Mouse (Mus musculus) kidney, postnatal 14 days (tissue): ENCODE measurements around the gene Tmem131.
"Not testable (repeated sequence)": the region's sequence is repeated elsewhere in the genome, so short reads cannot be mapped to it uniquely, and the experiment has no call there.

Experiments used
- DNase-seq: peaks from one replicate; pipeline ENCODE4 v3.0.0; 2022; ENCODE audit warnings: mixed read lengths

Tmem131 gene

DNA sequence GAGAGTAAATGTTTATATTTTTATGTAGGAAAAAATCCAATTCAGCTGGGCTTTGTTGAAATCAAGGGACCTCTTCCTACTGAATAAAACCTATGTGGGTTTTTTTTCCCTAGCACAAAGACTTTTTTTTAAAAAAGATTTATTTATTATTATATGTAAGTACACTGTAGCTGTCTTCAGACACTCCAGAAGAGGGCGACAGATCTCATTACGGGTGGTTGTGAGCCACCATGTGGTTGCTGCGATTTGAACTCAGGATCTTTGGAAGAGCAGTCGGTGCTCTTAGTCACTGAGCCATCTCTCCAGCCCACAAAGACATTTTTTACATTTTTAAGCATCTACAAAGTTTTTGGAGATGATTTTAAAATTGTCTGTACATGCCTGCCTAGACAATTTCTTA lies 121.5 kb downstream of the Tmem131 start:
- not testable (repeated sequence) for DNase-seq

DNA sequence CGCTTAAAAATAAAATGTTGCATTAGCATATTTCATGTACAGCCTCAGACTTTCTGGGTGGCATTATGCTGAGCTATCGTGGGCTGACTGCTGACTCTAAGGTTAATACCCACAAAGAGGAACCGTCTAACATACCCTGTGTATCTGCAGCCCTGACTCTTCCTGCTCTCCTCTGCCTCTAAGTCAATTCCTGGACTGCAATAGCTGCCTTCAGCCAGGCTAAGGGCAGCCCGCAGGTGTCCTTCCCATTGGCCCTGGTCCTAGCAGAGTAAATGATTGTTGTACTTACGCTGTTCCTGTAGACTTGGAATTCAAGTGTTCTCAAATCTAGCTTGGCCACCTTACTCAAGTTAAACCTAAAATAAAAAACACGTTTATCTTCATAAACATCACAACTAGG lies 128.3 kb downstream of the Tmem131 start:
- no peak for DNase-seq

DNA sequence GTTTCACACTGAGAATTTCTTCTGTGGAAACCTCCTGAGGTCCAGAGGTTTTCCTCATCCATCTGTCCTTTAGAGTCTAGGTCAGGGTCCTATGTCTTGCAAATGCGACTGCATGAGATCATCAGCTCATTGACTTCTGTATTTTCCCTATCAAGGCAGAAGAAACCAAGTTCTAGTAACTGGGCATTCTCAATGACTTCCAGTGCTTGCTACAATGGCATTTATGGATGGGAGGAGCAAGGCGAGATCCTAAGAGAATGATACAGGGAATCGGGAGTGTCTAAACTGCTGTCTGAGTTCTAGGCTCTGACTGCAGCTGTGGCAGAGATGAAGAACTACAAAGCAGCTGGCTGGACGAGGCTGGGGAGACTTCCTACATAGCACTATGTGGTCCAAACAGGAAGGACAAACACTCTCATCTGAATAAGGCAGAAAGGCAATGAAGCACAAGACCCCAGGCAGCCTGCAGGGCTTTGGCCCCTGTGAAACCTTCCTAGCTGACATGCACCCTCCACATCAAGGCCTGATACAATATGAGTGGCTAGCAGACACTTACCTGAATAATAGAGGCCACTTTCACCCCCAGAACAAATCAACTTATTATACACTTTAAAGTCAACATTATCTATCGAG lies 129.1 kb downstream of the Tmem131 start:
- DNase-seq: no peak

DNA sequence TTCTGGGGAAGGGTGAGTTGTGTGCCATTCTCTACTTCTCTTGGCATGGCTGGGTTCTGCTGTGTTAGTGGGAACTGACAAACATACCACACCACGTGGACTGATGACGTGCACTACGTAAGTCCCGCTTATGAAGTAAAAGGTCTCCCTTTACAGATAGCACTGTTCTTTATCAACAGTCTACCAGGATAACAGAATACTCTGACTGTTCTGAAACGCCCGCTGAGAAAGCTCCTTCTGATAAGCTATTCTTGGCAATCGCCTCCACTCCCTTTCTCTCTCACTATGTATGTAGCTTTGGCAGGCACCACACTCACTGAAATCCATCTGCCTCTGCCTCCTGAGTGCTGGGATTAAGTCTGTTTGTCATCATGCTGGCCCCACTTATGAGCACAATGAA lies 130.1 kb downstream of the Tmem131 start:
- DNase-seq: no peak

DNA sequence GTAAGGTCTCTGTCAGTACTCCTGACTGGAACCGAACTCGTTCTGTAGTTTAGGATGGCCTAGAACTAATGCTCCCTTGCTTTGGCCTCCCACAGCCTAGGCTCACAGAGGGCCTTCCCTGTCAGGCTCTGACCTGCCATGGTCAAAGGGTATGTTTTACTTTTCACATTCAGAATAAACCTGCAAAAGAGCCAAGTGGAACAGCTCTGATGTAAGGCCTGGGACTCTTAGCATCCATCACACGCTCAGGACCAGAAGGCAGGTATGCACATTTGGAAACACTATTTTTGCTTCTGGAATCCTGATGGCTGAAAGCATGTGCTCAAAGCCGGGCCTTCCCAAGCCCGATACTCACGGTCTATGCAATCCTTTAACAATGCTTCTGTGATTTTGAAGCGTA lies 131.7 kb downstream of the Tmem131 start:
- DNase-seq: no peak

DNA sequence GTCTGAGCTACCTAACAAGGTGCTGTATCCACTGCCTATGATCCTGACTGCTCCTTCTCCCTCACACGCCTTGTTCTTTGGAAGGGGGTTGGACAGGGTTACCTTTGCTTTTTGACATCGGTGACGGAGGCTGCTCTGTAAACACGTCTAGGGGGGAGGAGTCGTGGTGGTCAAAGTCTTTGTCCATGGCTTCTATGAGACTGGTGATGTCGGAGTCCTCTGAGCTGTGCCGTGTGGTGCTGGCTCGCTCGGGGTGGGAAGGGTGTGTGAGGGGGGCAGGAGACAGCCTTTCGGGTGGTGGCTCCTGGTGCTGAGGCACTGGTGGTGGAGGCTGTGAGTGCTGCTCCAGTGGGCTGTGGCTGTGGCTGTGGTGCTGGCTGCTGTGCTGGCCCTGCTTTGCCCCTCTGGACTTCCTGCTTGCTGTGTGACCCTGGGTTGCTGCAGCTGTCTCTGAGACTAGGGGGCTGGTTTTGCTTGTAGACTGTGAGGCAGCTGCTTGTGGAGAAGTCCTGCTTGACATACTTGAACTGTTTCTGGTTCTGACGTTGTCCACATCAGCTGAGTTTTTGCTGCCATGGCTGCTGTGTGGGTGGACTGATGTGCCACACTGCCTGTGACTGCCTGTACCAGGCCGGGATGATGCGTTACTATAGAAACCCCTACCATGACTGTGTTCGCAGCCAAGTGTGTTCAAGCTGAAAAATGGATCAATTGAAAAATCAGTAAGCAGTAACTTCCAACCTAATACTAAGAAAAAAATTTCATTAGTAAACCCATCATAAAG lies 135.5 kb downstream of the Tmem131 start:
- no peak for DNase-seq

DNA sequence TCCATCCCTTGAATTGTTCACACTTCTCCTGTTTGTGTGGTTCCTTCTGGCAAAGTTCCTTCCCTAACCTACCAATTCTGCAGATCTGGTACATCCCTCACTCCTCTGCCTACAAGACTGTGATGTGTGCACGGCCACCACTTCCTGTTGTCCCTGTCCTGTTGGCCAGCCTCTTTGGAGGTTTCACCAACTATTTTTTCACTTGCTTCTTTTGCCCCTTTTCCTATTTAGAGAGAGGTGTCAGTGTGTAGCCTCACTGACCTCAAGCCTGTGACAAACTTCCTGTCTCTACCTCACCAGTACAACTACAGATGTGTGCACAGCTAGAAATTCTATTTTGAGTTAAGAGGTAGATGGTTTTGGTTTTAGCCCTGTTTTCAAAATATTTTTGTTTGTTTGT lies 136.4 kb downstream of the Tmem131 start:
- no peak for DNase-seq

DNA sequence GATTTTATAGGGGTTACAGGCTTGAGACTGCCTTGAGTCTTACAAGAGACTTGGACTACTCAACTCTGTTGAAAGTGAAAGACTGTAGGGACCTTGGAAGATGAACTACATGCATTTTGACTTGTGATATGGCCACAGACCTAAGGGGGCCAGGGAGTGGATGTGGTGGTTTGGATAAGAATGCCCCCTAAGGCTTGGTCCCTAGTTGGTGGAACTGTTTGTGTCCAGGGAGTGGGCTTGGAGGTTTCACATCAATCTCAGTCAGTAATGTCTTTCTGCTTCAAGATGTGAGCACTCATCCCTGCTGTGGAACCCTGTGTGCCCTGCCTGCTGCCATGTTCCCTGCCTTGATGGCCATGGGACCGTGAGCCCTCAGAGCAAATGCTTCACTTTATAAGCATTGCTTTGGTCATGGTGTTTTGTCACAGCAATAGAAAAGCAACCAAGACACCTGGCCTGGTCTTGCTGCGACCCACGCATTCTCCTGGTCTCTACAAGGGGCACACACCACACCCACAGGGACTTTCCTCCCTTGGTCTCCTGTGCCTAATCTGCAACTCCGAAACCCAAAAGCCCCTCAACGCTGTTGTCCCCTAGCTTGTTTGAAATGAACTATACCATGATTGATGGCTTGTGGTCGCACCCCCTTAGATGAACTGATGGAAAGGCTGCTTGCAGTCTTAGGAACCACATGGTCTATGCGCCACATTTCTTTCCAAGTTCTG lies 137.1 kb downstream of the Tmem131 start:
- DNase-seq: no peak

DNA sequence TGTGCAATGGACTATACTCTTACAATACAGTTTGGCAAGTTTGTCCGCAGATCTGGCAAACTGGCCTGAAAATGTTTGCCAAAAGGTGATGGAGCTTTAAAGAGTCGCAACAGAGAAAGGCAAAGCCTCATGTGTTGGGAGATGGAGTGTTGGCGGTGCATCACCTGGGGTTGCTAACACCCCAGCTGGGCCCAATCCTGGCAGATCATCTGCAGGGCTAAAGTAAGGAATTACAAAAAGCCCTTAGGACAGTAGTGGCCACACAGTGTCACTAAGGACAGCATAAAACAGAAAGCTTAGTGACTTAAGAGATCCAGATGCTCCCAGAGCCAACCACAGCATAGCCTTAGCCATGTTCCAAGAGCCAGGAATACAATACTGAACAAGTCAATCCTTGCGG lies 138.6 kb downstream of the Tmem131 start:
- DNase-seq: no peak

DNA sequence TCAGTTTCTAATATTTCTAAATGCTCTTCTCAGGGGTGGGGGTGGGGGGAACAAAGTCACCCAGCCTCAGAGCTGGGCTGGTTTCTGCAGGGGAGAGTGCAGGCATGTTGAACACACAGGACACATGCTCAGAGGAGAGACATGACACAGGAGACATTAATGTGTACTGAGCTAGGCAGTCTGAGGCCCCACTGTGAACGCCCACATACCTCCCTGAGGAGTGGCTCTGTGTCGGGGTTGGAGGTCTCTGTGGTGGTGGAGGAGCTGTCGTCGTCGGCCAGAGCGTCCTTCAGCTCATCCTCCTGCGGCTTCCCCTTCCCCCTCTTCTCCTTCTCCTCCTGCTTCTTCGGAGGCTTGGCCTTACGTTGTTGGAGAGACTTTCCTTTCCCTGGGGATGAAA lies 139.2 kb downstream of the Tmem131 start:
- DNase-seq: no peak

DNA sequence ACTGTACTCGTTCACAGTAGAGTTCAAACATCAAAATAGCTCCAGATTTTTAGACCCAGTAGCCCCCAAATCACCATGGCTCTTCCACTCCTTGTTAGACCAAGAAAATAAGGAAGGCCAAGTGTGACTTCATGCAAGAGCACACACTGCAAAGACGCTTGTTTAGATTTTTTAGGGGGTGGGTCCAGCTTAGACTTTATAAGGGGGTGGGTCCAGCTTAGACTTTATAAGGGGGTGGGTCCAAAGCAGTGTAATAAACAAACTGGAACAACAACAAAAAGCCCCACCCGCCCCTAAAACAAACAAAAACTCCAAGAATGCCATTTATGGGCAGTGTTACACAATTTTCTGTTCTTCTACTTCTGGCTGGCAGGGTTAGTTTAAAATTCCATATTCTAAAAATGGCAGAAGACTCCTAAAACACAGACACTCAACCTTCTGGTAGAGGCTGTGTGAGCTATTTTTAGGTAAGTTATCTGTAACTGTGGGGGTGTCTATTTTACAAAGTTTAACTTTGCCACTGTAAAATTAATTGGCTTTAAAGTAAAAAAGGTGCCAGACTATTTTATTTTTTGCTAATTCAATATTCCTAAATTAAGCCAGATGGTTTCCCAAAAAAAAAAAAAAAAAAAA lies 143.0 kb downstream of the Tmem131 start:
- no peak for DNase-seq

DNA sequence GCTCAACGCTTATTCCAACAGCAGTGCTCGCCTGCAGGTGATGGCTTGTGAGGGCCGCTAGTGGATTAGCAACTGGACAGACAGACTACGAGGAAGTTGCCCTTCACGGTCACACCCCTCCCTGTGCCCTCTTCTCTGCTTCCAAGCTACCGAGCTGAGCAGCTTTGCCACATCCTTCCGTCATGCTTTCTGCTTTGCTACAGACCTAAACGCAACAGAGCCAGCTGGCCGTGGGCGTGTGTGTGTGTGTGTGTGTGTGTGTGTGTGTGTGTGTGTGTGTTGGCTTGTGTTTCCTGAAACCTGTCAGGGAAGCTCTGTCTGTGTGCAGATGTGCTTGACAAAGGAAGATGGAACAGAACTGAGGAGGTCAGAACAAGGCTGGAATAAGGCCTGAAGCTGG lies 146.0 kb downstream of the Tmem131 start:
- no peak for DNase-seq

DNA sequence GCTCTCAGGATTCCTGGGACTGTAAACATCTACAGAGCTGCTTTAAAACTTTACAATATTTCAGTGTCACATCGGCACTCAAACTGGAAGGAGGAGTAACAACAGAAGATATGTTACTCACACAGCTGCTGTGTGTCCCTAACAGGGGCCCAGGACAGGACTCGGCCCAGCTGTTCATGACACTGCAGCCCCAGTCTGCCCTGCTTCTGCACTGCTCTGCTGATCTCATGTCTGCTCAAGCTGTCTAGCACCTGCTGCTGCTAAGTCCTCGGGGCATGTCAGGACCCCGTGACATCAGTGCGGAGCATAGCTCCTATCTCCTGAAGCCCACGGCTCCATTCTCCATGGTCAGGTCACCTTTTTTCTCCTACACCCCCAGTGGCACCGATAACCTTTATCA lies 146.8 kb downstream of the Tmem131 start:
- no peak for DNase-seq

DNA sequence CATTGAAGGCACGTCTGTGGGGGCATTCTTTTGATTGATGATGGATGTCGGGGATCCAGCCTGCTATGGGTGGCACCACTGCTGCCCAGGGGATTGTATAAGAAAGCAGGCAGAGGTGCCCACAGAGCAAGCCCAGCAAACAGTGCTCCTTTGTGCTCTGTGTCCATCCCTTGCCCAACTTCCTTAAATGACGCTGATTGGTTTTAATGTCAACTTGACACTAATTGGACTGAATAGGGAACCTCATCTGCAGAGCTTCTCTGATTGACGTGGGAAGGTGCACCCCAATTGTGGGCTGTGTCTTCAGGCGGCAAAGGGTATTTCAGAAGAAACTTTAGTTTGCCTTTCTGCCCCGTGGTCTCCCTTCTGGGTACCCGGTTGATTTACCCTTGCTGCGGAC lies 154.1 kb downstream of the Tmem131 start:
- no peak for DNase-seq

DNA sequence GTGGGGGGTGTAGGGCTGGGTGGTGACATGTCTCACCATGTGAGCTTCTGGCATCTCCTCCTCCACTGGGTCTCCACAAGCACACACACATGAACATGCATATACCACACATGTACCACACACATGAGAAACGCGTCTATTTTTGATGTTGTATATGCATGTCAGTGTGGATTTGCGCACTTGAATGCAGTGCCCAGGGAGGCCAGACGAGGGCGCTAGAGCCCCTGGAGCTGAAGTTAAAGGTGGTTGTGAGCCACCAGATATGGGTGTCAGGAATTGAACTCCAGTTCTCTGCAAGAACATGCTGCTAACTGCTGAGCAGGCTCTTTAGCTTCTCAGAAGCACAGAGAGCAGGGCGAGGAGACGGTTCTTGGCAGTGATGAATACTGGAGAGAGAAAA lies 157.1 kb downstream of the Tmem131 start:
- no peak for DNase-seq

DNA sequence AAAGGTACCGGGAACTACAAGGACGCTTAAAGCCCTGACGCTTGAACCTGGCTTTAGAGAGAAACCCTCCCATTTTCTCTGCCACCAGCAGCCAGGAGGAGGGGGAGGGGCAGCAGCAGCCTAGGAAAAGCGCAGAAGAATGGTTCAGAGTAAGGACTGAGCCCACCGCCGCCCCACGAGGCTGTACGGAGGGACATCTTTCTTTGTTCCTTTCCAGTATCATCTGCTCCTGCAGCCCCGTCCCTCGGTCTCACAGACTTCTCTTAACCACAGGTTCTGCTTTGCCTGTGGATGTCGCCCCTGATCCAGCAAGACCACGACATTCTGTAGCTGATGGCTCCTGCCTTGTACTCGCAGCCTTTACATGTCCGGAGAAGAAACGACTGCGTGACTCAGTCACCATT lies 158.2 kb downstream of the Tmem131 start:
- peak; percentile 17 for DNase-seq

DNA sequence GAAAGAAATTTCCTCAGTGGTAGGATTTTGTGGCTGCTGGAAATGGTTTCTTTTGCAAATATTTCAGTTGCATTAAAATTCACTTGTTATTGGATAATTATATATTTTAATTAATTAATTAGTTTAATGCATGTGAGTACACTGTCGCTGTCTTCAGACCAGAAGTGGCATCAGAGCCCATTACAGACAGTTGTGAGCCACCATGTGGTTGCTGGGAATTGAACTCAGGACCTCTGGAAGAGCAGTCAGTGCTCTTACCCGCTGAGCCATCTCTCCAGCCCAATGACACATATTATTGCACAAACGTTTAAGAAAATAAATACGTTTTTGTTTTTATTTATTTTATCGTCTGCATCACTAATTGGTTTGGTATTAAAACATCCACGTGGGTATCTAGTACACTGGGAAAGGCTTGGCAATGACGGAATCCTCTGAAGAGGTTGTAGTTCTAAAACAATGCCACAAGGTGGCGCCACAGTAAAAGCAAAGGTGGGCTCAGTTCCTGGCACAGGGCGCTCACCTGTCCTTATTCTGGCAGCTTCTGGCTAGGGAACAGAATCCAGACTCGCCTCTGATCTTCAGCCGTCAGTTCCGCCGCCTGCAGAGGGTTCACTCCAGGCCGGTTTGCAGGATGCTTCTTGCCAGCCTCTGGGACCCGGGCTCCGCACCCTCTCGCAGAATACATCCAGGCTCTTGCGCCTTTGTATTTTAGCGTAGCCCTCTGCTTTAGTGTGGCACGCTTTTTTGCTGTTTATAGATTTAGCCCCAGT lies 158.9 kb downstream of the Tmem131 start:
- peak; percentile 85 for DNase-seq

DNA sequence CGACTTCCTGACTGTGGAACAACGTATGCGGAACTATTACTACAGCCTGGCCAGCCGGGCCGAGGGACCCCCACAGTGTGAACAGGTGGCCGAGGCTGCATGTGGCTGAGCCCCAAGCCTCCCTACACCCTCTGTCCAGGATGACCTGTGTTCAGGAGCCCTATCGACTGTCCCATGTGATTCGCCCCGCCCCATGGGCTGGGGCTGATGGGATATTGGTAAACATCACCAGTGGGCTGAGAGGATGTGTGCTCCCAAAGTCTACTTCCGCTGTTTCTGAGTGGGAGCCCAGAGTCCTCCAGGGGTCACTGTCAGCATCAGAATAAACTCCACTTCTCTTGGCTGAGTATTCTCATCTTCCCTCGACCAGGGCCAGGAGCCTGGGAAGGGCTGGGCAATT lies 161.0 kb downstream of the Tmem131 start:
- peak; percentile 30 for DNase-seq

DNA sequence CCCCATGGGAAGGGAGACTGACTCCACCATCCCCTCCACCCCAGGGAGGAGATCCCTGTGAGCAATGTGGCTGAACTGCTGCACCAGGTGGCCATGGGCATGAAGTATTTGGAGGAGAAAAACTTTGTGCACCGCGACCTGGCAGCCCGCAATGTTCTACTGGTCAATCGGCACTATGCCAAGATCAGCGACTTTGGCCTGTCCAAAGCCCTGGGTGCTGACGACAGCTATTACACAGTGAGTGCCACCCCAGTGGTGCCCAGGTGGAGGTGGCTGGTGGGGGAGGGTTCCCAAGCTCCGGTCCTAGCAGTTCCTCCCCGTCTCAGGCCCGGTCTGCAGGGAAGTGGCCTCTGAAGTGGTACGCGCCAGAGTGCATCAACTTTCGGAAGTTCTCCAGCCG lies 162.7 kb downstream of the Tmem131 start:
- DNase-seq: peak; percentile 28

DNA sequence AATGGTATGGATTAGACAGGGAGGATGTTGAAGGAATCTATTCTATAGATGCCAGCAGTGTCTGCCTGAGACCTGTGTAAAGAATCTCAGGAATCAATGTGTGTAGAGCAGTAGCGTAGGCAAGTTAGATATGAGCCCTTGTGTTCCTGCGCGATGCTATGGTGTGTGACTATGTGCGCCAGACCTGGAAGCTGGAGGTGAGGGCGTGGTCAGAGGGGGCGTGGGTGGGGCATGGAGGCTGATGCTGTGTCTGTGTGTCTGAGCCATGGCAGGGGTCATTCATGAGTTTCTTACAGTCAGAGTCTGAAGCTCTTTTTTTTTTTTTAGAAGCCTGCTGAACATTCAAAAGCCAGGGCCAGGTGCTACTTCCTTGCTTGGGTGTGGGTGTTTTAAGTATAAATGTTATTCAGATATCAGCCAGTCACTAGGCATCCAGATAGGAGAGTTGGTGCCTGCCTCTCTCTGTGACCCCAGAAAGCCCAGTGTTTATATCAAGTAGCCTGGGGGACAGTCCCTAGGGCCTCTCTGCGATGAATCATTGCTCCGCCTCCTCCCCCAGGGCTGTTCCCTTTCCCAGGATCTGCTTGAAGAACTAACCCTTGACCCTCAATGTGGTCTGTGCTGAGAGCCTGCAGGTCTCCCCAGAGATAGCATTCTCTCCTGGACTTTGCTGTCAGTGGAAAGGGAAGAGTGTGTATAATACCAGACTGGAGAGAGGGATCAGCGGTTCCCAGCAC lies 171.1 kb downstream of the Tmem131 start:
- DNase-seq: no peak

DNA sequence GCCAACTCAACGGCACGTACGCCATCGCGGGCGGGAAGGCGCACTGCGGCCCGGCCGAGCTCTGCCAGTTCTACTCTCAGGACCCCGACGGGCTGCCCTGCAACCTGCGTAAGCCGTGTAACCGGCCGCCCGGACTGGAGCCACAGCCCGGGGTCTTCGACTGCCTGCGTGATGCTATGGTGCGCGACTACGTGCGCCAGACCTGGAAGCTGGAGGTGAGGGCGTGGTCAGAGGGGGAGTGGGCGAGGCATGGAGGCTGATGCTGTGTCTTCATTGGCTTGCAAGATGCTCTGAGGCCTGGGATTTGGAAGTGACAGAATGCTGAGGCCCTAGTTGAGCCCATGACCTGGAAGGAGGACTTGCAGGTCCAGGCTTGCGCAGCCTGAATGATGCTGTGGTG lies 172.5 kb downstream of the Tmem131 start:
- no peak for DNase-seq

DNA sequence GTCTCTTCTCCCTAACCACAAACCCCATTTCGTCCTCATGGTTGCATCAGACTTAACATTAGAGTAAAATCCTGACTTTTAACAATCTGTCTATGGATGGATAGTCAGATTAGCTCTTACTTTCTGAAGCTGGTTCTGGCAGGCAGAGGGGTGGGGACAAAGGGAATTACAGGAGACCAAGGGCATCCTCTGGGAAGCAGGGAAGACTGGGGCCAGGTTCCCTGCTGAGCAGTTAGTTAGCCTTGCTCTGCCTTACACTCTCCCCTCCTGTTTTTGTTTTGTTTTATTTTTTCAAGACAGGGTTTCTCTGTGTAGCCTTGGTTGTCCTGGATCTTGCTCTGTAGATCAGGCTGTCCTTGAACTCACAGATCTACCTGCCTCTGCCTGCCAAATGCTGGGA lies 173.5 kb downstream of the Tmem131 start:
- DNase-seq: no peak
